Mouse (Mus musculus) erythroblast, adult 5-6 weeks (primary cell): Measurements from ENCODE around the gene Olfr1272. TPM values are rescaled to one million over a fixed set of nuclear protein-coding genes. Genes with fewer than 3 reads are reported as not detected.
"Not testable (repeated sequence)": the region's sequence is repeated elsewhere in the genome, so short reads cannot be mapped to it uniquely, and the experiment has no call there.

Source experiments
- ATAC-seq: replicated peaks from 2 replicates; pipeline ENCODE4 v1.8.0; 2016; ENCODE audit warnings: moderate number of reproducible peaks, mild to moderate bottlenecking, moderate TSS enrichment, inconsistent platforms; ENCODE audit not compliant: poor library complexity, low FRiP score, severe bottlenecking
- total RNA-seq, 2 experiments: library from RNA; stranded (forward) in 1 of 2; stranded (reverse) in 1 of 2; fragments of 150-400 nt in 1 of 2; fragments of 200-764, 138-1000 nt in 1 of 2; gene quantifications; 2 replicates each; pipeline versions ENCODE4 v1.2.3 to v1.2.4; 2015 to 2017; ENCODE audit warnings: low replicate concordance in 2 of 2

The Olfr1272 gene
- total RNA-seq (2015; ENCODE audit: low replicate concordance) = not detected in 2 replicates
- not detected in 2 replicates for total RNA-seq (2017; ENCODE audit: low replicate concordance)

DNA sequence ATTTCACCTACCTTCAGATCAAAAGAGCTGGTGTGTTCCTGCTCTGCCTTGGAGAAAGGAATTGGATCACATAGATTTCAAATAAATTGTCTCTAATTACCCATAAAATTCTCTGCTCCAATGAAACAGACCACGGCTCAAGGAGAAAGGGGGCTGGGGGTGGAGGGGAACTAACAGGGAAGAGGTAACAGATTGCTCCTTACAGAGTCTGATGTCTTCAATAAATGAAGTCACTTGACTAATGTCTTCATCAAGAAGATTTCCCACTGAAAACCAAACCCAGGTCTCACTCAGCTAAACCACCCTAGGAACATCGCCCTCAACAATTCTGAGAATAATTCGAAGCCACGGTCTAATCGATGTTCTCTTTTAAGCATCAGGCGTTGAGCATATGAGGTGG, at the start of gene Olfr1272:
Olfr1272 (minus strand) TSS at position 101 of the 400 bp plus-strand sequence.
- no peak for ATAC-seq

DNA sequence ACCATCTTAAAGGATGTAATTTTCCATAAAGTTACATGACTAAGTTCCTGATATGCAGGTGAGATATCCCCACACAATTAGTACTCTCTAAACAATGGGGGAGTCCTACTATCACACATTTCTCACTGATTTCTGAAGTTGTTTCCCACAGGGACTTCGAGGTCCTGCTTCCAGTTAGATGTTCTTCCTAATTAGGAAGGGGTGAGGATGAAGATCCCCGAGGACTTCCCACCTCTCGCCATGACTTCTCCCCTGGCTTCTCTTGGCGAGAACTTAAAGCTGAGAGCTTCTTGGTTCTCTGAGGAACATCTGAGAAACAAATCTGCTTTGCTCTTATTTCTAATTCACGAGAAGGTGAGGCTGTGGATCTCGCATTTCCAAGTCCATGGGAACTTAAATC, 29.3 kb upstream of the Olfr1272 start, which contains the start of gene Gm13769:
Gm13769 (plus strand) TSS at position 301 of the 400 bp plus-strand sequence.
- ATAC-seq = not testable (repeated sequence)

GRCm38 (mm10) chr2:90270932-90271331, 21.7 kb downstream of the Olfr1272 start, which contains the start of gene Olfr1271:
Gene Olfr1271, minus strand, starts transcription at chr2:90271032.
- no peak for ATAC-seq

GRCm38 (mm10) chr2:90257492-90257891, 35.1 kb downstream of the Olfr1272 start, which contains the start of gene Olfr142:
Gene Olfr142, minus strand, starts transcription at chr2:90257592.
- ATAC-seq = no peak

Other genes with a start within 250 kb of the Olfr1272 start
- gene Olfr140, start 229.2 kb downstream of the Olfr1272 start, total RNA-seq (2015; ENCODE audit: low replicate concordance) = not detected in 2 replicates
- gene Olfr140, start 229.2 kb downstream of the Olfr1272 start, total RNA-seq (2017; ENCODE audit: low replicate concordance) = not detected in 2 replicates
- not detected in 2 replicates for gene Olfr1269, start 171.4 kb downstream of the Olfr1272 start, total RNA-seq (2015; ENCODE audit: low replicate concordance)
- not detected in 2 replicates for gene Olfr1269, start 171.4 kb downstream of the Olfr1272 start, total RNA-seq (2017; ENCODE audit: low replicate concordance)
- gene Olfr32, start 150.5 kb downstream of the Olfr1272 start, total RNA-seq (2015; ENCODE audit: low replicate concordance) = not detected in 2 replicates
- not detected in 2 replicates for gene Olfr32, start 150.5 kb downstream of the Olfr1272 start, total RNA-seq (2017; ENCODE audit: low replicate concordance)
- not detected in 2 replicates for gene Olfr1270, start 139.8 kb downstream of the Olfr1272 start, total RNA-seq (2015; ENCODE audit: low replicate concordance)
- not detected in 2 replicates for gene Olfr1270, start 139.8 kb downstream of the Olfr1272 start, total RNA-seq (2017; ENCODE audit: low replicate concordance)
- gene Olfr1506, start 68.3 kb downstream of the Olfr1272 start, total RNA-seq (2015; ENCODE audit: low replicate concordance) = 1.3 TPM in 1 of 2 replicates, not detected in the other
- gene Olfr1506, start 68.3 kb downstream of the Olfr1272 start, total RNA-seq (2017; ENCODE audit: low replicate concordance) = 0.85 and 5.7 TPM in 2 replicates
- not detected in 2 replicates for gene Olfr142, start 35.2 kb downstream of the Olfr1272 start, total RNA-seq (2015; ENCODE audit: low replicate concordance)
- gene Olfr142, start 35.2 kb downstream of the Olfr1272 start, total RNA-seq (2017; ENCODE audit: low replicate concordance) = not detected in 2 replicates
- gene Olfr1271, start 21.8 kb downstream of the Olfr1272 start, total RNA-seq (2015; ENCODE audit: low replicate concordance) = not detected in 2 replicates
- gene Olfr1271, start 21.8 kb downstream of the Olfr1272 start, total RNA-seq (2017; ENCODE audit: low replicate concordance) = not detected in 2 replicates
- gene Gm13769, start 29.4 kb upstream of the Olfr1272 start, total RNA-seq (2015; ENCODE audit: low replicate concordance) = not detected in 2 replicates
- gene Gm13769, start 29.4 kb upstream of the Olfr1272 start, total RNA-seq (2017; ENCODE audit: low replicate concordance) = not detected in 2 replicates
- gene Olfr1274-ps, start 105.8 kb upstream of the Olfr1272 start, total RNA-seq (2015; ENCODE audit: low replicate concordance) = not detected in 2 replicates
- not detected in 2 replicates for gene Olfr1274-ps, start 105.8 kb upstream of the Olfr1272 start, total RNA-seq (2017; ENCODE audit: low replicate concordance)